Mouse (Mus musculus) liver, embryonic 16.5 days (tissue): Measurements from ENCODE around the gene Col7a1. TPM values are rescaled to one million over a fixed set of nuclear protein-coding genes. Genes with fewer than 3 reads are reported as not detected.

ENCODE experiments used
- ATAC-seq: fragments of 200-750 bp; cut with Nextera tagmentation; 2 replicates; pipeline ENCODE4 v1.8.0; 2017; ENCODE audit warnings: low read depth, mild to moderate bottlenecking, moderate number of reproducible peaks, moderate library complexity
- H3K27ac ChIP-seq: fragments of 300-500 bp; sonication (generic); 2 replicates; pipeline ENCODE4 v1.5.1; 2014; ENCODE audit warnings: mild to moderate bottlenecking, low read length
- H3K27me3 ChIP-seq: fragments of 300-500 bp; sonication (generic); 2 replicates; pipeline ENCODE4 v1.6.1; 2014; ENCODE audit warnings: low read depth, low read length, mixed read lengths; ENCODE audit not compliant: control insufficient read depth, insufficient read depth
- H3K36me3 ChIP-seq: fragments of 300-500 bp; sonication (generic); 2 replicates; pipeline ENCODE4 v1.6.1; 2014; ENCODE audit warnings: mild to moderate bottlenecking; ENCODE audit not compliant: control insufficient read depth, insufficient read depth
- H3K4me1 ChIP-seq: fragments of 300-500 bp; sonication (generic); 2 replicates; pipeline ENCODE4 v1.6.1; 2014; ENCODE audit warnings: low read depth, low read length, mixed read lengths; ENCODE audit not compliant: control insufficient read depth
- H3K4me2 ChIP-seq: fragments of 300-500 bp; sonication (generic); 2 replicates; pipeline ENCODE4 v1.6.1; 2014; ENCODE audit warnings: low read depth, low read length, mixed read lengths
- H3K4me3 ChIP-seq: fragments of 300-500 bp; sonication (generic); 2 replicates; pipeline ENCODE4 v1.5.1; 2014; ENCODE audit warnings: low read depth, mild to moderate bottlenecking, low read length
- H3K9ac ChIP-seq: fragments of 300-500 bp; sonication (generic); 2 replicates; pipeline ENCODE4 v1.6.1; 2014; ENCODE audit warnings: low read depth, low read length
- H3K9me3 ChIP-seq: fragments of 300-500 bp; sonication (generic); replicated peaks from 2 replicates; pipeline ENCODE4 v1.6.1; 2016; ENCODE audit warnings: low read length; ENCODE audit not compliant: control insufficient read depth
- WGBS: fragments of 180-500 bp; shearing (Covaris S2); extraction: QIAGEN DNeasy Blood & Tissue Kit; methylation state at CpG from one replicate; pipeline ENCODE4 v1.1.7; 2014; ENCODE audit not compliant: insufficient replicate concordance; 5-methylcytosine and 5-hydroxymethylcytosine counted together
- polyA plus RNA-seq: library from polyadenylated mRNA; unstranded; fragments of >200 nt; fragmentation: Nextera tagmentation; extraction: Ambion mirVana; gene quantifications from 2 replicates; pipeline ENCODE4 v1.2.1, GENCODE M21; 2015

Gene Col7a1
- polyA plus RNA-seq, 1 experiment from 2014 or later = 0.19 TPM

DNA sequence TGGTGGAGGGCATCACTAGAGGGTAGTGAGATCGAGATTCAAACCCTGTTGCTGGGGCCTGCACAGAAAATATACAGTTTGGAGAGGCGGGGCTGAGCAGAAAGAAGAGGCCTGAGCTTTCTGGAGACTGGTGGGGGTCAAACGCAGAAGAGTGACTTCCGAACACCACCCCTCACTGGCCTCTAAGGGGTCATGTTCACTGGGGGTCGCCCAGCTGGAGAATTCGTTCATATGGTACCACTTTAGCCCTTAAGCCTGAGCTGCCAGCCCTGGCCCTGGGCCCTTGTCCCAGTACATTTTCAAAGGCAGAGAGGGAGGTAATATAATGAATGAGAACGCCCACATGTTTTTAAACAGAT, 37.1 kb downstream of the Col7a1 start:
- H3K9ac ChIP-seq = no peak overlapping the region

DNA sequence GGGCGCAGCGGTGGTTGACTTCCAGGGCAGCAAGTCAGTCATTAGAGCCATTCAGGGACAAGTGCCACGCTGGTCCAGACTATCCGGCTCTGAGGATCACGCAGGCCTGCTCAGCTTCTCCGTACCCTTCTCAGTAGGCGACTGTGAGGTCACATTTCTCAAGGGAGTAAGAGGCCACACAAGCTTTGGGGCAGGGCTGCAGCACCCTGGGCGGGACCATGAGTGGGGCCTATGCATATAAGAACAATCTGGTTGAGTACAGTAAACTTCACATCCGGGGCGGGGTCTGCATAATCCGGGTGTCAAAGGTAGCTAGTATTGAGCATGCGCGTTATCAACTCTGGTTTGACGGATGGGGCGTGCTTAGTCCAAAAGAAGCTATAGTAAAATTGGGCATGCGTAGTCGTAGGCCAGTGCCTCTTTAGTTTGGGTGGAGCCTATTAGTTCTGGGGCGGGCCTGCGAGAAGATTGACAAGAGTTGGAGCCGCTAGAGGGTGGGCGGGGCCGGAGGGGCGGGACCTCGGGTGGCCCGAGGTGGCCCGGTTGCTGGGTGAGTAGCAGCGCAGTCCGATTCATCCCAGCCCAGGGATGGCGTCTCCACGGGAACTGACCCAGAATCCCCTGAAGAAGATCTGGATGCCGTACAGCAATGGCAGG, 38.2 kb downstream of the Col7a1 start, which contains the start of gene Pfkfb4:
Pfkfb4 (plus strand) TSS at position 351 of the 657 bp plus-strand sequence.
- H3K4me1 ChIP-seq = peaks cover 31% of the 10 kb centered on the region
- H3K27ac ChIP-seq = peak within 1 kb of the TSS; percentile 80
- WGBS = 2% methylated on average over 31 of the region's 31 CpGs

More for the DNA sequence above, 37.1 kb downstream of the Col7a1 start:
- Histone ChIP-seq H3K4me2 (no peak overlapping the region), H3K4me1 (peaks cover 24% of the 10 kb centered on the region), H3K4me3 (no peak overlapping the region), H3K9me3 (no peaks in the 10 kb centered on the region), H3K27me3 (no peaks in the 10 kb centered on the region), H3K27ac (no peak overlapping the region), H3K36me3 (no peaks in the 10 kb centered on the region)
- ATAC-seq = no peak
- 67% methylated on average over 7 of the region's 7 CpGs for WGBS

DNA sequence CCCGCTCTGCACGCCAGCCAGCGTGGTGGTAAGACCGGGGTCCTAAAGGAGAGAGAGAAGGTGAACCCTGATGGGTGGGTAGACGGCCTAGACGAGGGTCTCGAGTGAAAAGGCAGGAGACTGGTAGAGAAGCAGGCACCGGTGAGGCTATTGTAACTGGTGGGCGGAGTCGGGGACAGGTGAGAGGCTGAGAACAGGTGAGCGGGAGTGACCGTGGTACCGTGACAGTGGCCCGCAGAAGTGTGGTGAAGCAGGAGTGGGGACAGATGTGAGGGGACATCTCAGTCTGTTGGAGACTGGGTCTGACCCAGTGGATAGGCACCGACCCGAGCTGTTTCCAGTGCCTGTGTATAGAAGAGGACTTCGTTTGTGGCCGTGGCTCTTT, 38.7 kb downstream of the Col7a1 start:
- H3K4me1 ChIP-seq = peaks cover 31% of the 10 kb centered on the region
- H3K4me2 ChIP-seq = peak overlapping the region; percentile 90
- no peak for ATAC-seq
- H3K27me3 ChIP-seq = no peaks in the 10 kb centered on the region
- H3K27ac ChIP-seq = 0 out of 2 replicates have a peak overlapping the region, but pooled peaks have one; percentile 18
- 18% methylated on average over 18 of the region's 18 CpGs for WGBS
- peak overlapping the region; percentile 66 for H3K4me3 ChIP-seq
- H3K9me3 ChIP-seq = no peaks in the 10 kb centered on the region
- H3K9ac ChIP-seq = peak overlapping the region; percentile 53; the same call in 1 of the 2 replicates
- H3K36me3 ChIP-seq = no peaks in the 10 kb centered on the region

More for the DNA sequence above, 38.2 kb downstream of the Col7a1 start, which contains the start of gene Pfkfb4:
- no peaks in the 10 kb centered on the region for H3K9me3 ChIP-seq
- H3K36me3 ChIP-seq = no peaks in the 10 kb centered on the region
- H3K4me3 ChIP-seq = peak within 1 kb of the TSS; percentile 66
- H3K4me2 ChIP-seq = peak within 1 kb of the TSS; percentile 90
- no peaks in the 10 kb centered on the region for H3K27me3 ChIP-seq
- H3K9ac ChIP-seq = peak within 1 kb of the TSS; percentile 61
- ATAC-seq = peak; percentile 93

DNA sequence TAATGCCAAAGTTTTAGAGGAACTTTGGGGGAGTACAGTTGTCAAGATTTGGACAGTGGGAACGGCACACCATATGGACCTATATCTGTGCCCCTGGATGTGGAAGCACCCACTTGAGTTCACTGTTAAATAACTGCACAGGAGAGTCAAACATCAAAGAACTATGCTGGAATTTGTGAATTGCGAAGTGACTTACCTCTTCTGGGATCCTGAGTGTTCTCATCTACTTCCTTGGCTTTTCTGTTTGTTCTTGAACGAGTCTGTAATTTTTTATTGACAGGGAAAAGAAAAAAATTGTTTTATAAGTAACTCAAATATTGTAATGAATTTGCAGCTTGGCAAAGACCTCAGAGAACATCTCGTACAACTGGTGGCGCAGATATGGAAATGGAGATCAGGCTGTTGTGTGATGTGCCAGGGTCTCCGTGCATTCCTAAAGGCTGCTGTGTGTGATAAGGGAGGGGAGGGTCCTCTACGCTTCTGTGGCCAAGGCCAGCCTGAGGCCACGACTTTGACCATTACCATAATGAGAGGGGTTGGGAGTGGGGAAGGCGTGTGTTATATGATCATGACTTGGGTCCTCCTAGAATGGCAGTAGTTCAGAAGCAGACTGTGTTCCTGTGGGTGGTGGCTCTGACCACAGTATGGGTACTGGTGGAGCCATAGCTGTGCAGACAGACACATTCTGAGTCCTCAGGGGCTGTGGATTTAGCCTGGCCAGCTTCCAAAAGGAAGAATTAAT, 39.4 kb downstream of the Col7a1 start:
- no peaks in the 10 kb centered on the region for H3K9me3 ChIP-seq
- H3K4me3 ChIP-seq = peak overlapping the region; percentile 66
- no peak overlapping the region for H3K9ac ChIP-seq
- no peak for ATAC-seq
- no peak overlapping the region for H3K27ac ChIP-seq
- no peaks in the 10 kb centered on the region for H3K27me3 ChIP-seq
- H3K4me1 ChIP-seq = peaks cover 29% of the 10 kb centered on the region
- no peaks in the 10 kb centered on the region for H3K36me3 ChIP-seq
- WGBS = 45% methylated on average over 9 of the region's 9 CpGs
- peak overlapping the region; percentile 90 for H3K4me2 ChIP-seq

DNA sequence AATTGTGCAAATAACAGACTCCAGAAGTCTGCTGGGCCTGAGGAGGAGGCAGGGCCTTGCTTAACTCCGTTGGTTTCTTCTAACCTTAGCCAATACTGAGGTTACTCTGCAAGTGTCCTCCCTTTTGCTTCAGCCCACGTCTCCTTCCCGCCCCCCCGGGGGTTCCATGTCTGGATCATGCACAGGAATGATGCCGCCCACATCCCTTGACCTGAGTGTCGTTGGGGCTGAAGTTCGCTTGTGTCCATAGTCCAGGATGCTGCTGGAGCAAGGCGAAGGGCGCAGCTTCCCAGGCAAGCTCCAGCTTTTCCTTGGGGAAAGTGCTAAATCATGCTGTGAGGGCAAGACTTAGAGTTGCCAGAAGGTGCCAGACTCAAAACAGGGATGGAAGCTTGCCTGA, 43.0 kb downstream of the Col7a1 start:
- no peaks in the 10 kb centered on the region for H3K36me3 ChIP-seq
- no peak overlapping the region for H3K4me3 ChIP-seq
- peaks cover 18% of the 10 kb centered on the region for H3K4me1 ChIP-seq
- no peak for ATAC-seq
- H3K9me3 ChIP-seq = no peaks in the 10 kb centered on the region
- peak overlapping the region; percentile 1; the same call in 1 of the 2 replicates for H3K4me2 ChIP-seq
- H3K9ac ChIP-seq = no peak overlapping the region
- H3K27me3 ChIP-seq = no peaks in the 10 kb centered on the region
- WGBS = 64% methylated on average over 9 of the region's 9 CpGs
- H3K27ac ChIP-seq = 0 out of 2 replicates have a peak overlapping the region, but pooled peaks have one; percentile 5

DNA sequence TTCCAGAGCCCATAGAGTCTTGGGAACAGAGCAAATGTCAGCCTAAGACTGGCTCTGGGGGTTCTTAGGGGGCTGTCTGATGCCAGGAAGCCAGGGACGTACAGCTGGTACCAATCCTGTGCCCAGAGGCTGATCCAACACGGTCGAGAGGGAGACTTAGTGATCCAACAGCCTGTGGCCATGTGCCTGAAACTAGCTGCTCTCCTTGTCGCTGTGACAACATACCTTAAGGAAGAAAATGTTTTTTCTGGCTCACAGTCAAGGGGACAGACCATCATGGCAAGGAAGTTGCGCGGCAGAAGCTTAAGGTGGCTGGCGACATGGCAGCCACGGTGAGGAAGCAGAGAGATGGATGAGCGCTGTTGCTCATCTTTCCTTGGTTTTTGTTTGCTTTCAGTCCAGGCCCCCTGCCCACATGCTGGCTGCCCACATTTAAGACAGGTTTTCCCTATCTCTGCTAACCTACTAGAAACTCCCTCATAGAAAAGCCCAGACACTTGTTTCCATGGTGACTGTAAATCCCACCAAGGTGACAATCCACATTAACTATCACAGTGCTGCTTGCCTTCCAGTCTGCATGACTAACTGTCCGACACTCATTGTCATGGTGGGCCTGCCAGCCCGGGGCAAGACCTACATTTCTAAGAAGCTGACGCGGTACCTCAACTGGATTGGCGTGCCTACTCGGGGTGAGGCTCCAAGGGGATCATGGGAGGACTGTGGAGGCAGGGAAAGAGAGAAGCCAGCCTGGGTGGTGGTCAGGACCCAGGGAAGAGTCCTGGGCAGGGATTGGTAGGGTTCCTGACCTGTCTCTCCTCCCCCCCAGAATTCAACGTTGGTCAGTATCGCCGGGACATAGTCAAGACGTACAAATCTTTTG, 45.1 kb downstream of the Col7a1 start:
- Histone ChIP-seq H3K36me3 (no peaks in the 10 kb centered on the region), H3K4me3 (no peak overlapping the region), H3K4me2 (no peak overlapping the region), H3K9me3 (no peaks in the 10 kb centered on the region), H3K4me1 (peaks cover 9% of the 10 kb centered on the region), H3K9ac (no peak overlapping the region), H3K27ac (peak overlapping the region; percentile 51; the same call in 1 of the 2 replicates), H3K27me3 (no peaks in the 10 kb centered on the region)
- WGBS = 59% methylated on average over 19 of the region's 19 CpGs
- ATAC-seq = no peak

DNA sequence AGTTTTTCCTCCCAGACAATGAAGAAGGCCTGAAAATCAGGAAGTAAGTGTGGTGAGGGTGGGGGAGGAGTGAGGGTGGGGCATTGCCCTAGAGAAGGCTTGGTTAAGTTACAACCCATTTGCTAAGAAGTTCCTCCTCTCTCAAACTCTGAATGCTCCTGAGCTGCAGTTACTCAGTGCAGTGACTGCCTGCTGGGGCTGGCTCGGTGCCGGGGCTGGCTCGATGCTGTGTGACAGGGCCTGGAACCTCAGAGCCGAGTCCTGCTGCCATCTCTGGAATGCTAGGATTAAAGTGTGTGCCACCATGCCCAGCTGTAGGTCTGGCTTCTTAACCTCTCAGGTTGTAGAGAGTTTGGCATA, 45.8 kb downstream of the Col7a1 start:
- ATAC-seq = peak; percentile 26; the same call in 1 of the 2 replicates
- WGBS = 21% methylated on average over 4 of the region's 4 CpGs

DNA sequence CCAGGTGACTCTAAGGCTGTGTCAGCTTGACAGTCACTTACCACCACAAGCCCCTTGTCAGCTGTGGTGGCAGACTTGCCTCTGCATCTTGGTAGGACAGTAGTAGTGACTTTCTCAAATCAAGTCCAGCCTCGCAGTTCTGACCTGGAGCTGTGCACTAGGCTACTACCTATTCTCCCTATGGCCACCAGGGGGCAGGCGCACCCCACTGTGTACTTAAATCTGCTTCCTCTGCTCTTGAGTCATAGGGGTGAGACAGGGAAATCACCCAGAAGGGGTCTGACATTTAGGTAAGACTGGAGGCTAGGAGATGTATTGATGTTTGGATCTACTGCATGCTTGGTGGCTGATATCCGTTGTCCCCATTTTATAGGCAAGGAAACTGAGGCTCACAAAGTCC, 47.3 kb downstream of the Col7a1 start:
- peaks cover 4% of the 10 kb centered on the region for H3K4me1 ChIP-seq
- no peak overlapping the region for H3K4me3 ChIP-seq
- H3K9me3 ChIP-seq = no peaks in the 10 kb centered on the region
- H3K27me3 ChIP-seq = no peaks in the 10 kb centered on the region
- H3K27ac ChIP-seq = no peak overlapping the region
- peak; percentile 31; the same call in 1 of the 2 replicates for ATAC-seq
- WGBS = 6% methylated on average over 3 of the region's 3 CpGs
- no peak overlapping the region for H3K4me2 ChIP-seq
- no peak overlapping the region for H3K9ac ChIP-seq
- H3K36me3 ChIP-seq = no peaks in the 10 kb centered on the region

More for the DNA sequence above, 45.8 kb downstream of the Col7a1 start:
- Histone ChIP-seq H3K27ac (peak overlapping the region; percentile 51; the same call in 1 of the 2 replicates), H3K4me3 (no peak overlapping the region), H3K4me1 (peaks cover 9% of the 10 kb centered on the region), H3K4me2 (no peak overlapping the region), H3K27me3 (no peaks in the 10 kb centered on the region), H3K36me3 (no peaks in the 10 kb centered on the region), H3K9me3 (no peaks in the 10 kb centered on the region), H3K9ac (no peak overlapping the region)
